Mouse (Mus musculus) embryonic fibroblast, embryonic 13.5 days (primary cell): Measurements from ENCODE around the gene Rhbg.

ENCODE experiments used
- CTCF ChIP-seq: IDR thresholded peaks from 2 replicates; pipeline ENCODE4 v1.5.1; 2011; ENCODE audit warnings: mild to moderate bottlenecking, control low read depth, low read length, moderate library complexity, borderline replicate concordance; ENCODE audit not compliant: insufficient read depth
- POLR2A ChIP-seq: IDR thresholded peaks from 2 replicates; pipeline ENCODE4 v1.6.1; 2011; ENCODE audit warnings: low read depth, mild to moderate bottlenecking, control low read depth, low read length, moderate library complexity

DNA sequence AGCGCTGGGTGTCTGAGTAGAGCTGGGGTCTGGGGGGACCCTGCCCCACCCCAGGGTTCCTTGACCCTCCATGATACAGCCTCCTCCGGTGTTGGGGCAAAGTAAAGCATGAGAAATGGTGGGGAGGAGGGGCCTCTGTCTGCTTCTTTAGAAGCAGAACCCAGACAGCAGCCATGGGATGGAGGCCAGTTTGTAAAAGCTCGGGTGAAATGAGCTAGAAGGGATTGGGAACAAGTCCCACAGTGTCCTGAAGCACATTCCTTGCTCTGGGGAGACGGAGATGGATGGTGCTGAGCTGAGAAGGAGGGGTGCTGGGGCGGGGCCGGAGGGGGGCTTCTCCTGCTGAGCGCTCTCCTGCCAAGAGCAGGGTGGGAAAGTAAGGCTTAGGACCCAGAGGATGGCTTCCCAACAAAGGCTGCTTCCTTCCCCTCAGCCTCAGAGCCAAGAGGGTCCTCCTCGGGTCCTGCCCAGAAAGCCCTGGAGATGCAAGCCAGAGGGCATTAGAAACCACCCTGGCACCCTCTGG is 15.6 kb downstream of the Rhbg start:
- TF ChIP-seq CTCF (no peak), POLR2A (no peak)
